Mouse (Mus musculus) G1E (cell line): ENCODE measurements around the gene Ythdf1.

Experiments
- CTCF ChIP-seq: IDR thresholded peaks from 2 replicates; pipeline ENCODE4 v1.5.1; 2012; ENCODE audit warnings: low read depth, low read length, inconsistent platforms, mixed read lengths
- GATA2 ChIP-seq: IDR thresholded peaks from 2 replicates; pipeline ENCODE4 v1.6.1; 2012; ENCODE audit warnings: low read depth, low read length, inconsistent platforms, borderline replicate concordance
- POLR2AphosphoS5 ChIP-seq: IDR thresholded peaks from 2 replicates; pipeline ENCODE4 v1.6.1; 2012; ENCODE audit warnings: low read depth, low read length, inconsistent platforms; ENCODE audit not compliant: insufficient replicate concordance
- TAL1 ChIP-seq: conservative IDR thresholded peaks from 2 replicates; pipeline ENCODE4 v1.6.1; 2012; ENCODE audit warnings: low read depth, low read length, inconsistent platforms, mixed read lengths

- TF ChIP-seq CTCF, result no peak
- no peak for TF ChIP-seq TAL1
- TF ChIP-seq POLR2AphosphoS5, result no peak
- no peak for TF ChIP-seq GATA2
These were observed 50.7 kb downstream of the Ythdf1 start for GRCm38 (mm10) chr2:180870006-180870405.
